Mouse (Mus musculus) kidney, adult 2 months (tissue): ENCODE results near the gene Gch1. TPM values are rescaled to one million over a fixed set of nuclear protein-coding genes. Genes with fewer than 3 reads are reported as not detected.
A peak's percentile ranks its signal among the peaks of the same experiment; 100 is the strongest.

Experiments used
- DNase-seq: peaks from one replicate; pipeline ENCODE4 v3.0.0; 2021
- H3K27ac ChIP-seq: fragments of 200-500 bp; 2 replicates; pipeline ENCODE4 v1.5.1; 2012; ENCODE audit warnings: low read depth, low read length, control low read depth, inconsistent platforms; ENCODE audit not compliant: insufficient read depth
- H3K27me3 ChIP-seq: fragments of 200-500 bp; replicated peaks from 2 replicates; pipeline ENCODE4 v1.6.1; 2012; ENCODE audit warnings: mild to moderate bottlenecking, moderate library complexity, low read length, inconsistent platforms; ENCODE audit not compliant: control insufficient read depth, insufficient read depth
- H3K36me3 ChIP-seq: fragments of 200-500 bp; 2 replicates; pipeline ENCODE4 v1.6.1; 2012; ENCODE audit warnings: mild to moderate bottlenecking, moderate library complexity, low read length, inconsistent platforms; ENCODE audit not compliant: control insufficient read depth, insufficient read depth
- H3K4me1 ChIP-seq: fragments of 200-500 bp; 2 replicates; pipeline ENCODE4 v1.6.1; 2011; ENCODE audit warnings: low read length; ENCODE audit not compliant: control insufficient read depth, insufficient read depth
- H3K4me3 ChIP-seq: fragments of 200-500 bp; 2 replicates; pipeline ENCODE4 v1.5.1; 2011; ENCODE audit warnings: mild to moderate bottlenecking, low read depth, low read length, control low read depth; ENCODE audit not compliant: insufficient read depth
- CTCF ChIP-seq: fragments of 200-500 bp; conservative IDR thresholded peaks from 2 replicates; pipeline ENCODE4 v1.5.1; 2011; ENCODE audit warnings: low read depth, mild to moderate bottlenecking, control low read depth, low read length, moderate library complexity, mixed read lengths; ENCODE audit not compliant: insufficient read depth, insufficient read length
- POLR2A ChIP-seq: fragments of 200-500 bp; IDR thresholded peaks from one replicate; pipeline ENCODE4 v1.6.1; 2011; ENCODE audit warnings: low read depth, low read length, control low read depth
- WGBS: fragments of 180-500 bp; shearing (Covaris S2); methylation state at CpG from one replicate; pipeline ENCODE4 v1.1.7; 2018; 5-methylcytosine and 5-hydroxymethylcytosine counted together
- polyA plus RNA-seq: library from polyadenylated mRNA; depleted of rRNA; stranded (reverse); fragments of >200 nt; gene quantifications from 2 replicates; pipeline ENCODE4 v1.2.3, GENCODE M21; 2012; rRNA removed

Gene Gch1
- polyA plus RNA-seq = 1.9 and 2.5 TPM in 2 replicates

DNA sequence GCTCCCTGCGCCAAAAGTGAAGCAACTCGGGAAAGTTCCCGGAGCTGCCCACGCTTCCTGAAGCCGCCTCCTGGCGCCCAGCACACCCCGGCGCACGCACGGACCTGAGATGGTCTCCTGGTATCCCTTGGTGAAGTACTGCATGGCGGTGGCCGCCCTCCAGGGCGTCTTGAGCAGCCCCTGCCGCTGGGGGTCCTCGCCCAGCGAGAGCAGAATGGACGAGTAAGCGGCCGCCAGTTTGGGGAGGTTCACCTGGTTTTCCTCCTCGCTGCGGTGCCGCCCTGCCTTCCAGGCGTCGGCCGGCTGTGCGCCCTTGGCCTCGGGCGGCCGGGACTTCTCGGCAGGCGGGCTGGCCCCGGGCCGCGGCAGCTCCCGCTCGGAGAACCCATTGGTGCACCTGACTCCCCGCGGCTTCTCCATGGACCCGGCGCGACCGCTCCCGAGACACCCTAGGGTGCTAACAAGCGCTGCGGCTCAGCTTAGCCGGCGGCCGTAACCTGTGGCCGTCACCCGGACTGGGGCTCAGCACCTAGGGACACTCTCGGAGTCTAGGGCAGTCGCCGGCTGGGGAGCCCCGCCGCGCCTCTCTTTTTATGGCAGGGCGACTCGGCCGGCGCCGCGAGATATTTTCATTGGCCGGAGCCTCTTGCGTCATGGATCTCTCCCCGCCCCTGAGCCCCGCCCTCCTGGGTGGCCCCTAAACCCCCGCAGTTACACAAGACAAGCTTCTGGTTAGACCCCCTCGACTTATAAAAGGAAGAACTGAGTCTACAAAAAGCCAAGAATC, at the start of gene Gch1:
Gch1 (minus strand) TSS at position 566 of the 787 bp plus-strand sequence.
- peak; percentile 89 for DNase-seq
- no peaks in the 10 kb centered on the region for H3K36me3 ChIP-seq
- peak within 1 kb of the TSS; percentile 74 for H3K27ac ChIP-seq
- H3K27me3 ChIP-seq = no peaks in the 10 kb centered on the region
- under 1% methylated on average over 68 of the region's 68 CpGs for WGBS
- peak within 1 kb of the TSS; percentile 99 for H3K4me3 ChIP-seq
- H3K4me1 ChIP-seq = no peaks in the 10 kb centered on the region; the same call in 1 of the 2 replicates
- TF ChIP-seq POLR2A (peak; percentile 41), CTCF (no peak)

DNA sequence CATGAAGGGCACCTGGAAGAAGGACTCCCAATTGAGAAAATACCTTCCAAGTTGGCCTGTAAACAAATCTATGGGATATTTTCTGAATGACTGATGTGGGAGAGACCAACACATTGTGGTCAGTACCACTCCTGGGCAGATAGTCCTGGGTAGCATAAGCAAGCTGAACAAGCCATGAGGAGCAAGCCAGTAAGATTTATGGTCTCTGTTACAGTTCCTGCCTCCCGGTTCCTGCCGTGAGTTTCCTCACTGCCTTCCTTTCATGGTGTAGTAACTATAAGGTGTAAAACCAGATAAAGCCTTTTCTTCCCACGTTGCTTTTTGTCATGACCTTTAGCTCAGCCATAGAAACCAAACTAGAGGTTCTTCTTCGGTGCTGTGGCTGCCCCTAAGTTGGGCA, 48.1 kb upstream of the Gch1 start:
- TF ChIP-seq CTCF (no peak), POLR2A (no peak)
- Histone ChIP-seq H3K4me1 (no peaks in the 10 kb centered on the region), H3K4me3 (no peak overlapping the region), H3K36me3 (no peaks in the 10 kb centered on the region), H3K27ac (no peak overlapping the region), H3K27me3 (no peaks in the 10 kb centered on the region)
- DNase-seq = no peak
- WGBS = 83% methylated on average over 4 of the region's 4 CpGs

DNA sequence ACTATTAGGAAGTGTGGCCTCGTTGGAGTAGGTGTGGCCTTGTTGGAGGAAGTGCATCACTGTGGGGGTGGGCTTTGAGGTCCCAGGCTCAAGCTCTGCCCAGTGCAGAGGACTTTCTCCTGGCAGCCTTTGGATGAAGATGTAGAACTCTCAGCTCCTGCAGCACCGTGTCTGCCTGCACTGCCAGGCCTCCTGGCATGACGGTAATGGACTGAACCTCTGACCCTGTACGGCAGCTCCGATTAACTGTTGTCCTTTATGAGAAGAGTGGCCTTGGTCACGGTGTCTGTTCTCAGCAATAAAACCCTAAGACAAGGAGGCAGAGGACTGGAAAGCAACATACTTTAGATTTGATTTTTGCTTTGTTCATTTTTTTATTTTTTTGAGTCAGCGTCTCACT, 47.3 kb upstream of the Gch1 start:
- 87% methylated on average over 7 of the region's 7 CpGs for WGBS
- no peak for DNase-seq
- H3K36me3 ChIP-seq = no peaks in the 10 kb centered on the region
- no peak overlapping the region for H3K27ac ChIP-seq
- TF ChIP-seq CTCF = no peak
- TF ChIP-seq POLR2A = no peak
- no peak overlapping the region for H3K4me3 ChIP-seq
- no peaks in the 10 kb centered on the region for H3K4me1 ChIP-seq
- H3K27me3 ChIP-seq = no peaks in the 10 kb centered on the region

DNA sequence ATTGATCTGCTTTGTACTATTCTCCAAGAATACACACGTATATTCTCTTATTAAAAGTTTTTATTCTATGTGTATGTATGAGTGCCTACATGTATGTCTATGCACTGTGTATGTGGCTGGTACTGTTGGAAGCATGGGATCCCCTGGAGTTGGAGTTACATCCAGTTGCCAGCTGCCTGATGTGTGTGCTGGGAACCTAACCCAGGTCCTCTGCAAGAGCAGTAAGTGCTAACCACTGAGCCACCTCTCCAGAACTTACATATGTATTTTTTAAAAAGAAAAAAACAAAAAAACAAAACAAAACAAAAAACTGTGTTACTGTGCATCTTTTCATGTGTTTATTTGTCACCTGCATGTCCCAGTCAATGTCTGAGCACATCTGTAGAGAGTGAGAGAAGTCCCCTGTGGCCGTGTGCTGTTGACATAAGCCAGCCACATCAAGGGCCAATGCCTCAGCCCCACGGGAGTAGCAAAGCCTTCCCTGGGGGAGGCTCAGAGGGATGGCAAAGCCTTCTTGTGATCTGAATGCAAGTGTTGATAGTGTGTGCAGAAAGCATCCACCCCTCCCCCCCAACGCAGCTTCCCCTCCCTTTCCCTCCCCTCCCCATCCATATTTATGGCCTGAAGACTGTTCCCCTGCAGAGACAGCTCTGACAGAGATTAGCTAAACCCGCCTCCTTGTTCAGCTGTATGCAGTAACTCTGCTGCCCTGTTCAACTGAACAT, 45.5 kb upstream of the Gch1 start:
- Histone ChIP-seq H3K36me3 (no peaks in the 10 kb centered on the region), H3K4me1 (no peaks in the 10 kb centered on the region), H3K4me3 (no peak overlapping the region), H3K27ac (no peak overlapping the region), H3K27me3 (no peaks in the 10 kb centered on the region; the same call in 1 of the 2 replicates)
- DNase-seq = no peak
- WGBS = 82% methylated on average over 5 of the region's 5 CpGs
- TF ChIP-seq POLR2A (no peak), CTCF (no peak)

DNA sequence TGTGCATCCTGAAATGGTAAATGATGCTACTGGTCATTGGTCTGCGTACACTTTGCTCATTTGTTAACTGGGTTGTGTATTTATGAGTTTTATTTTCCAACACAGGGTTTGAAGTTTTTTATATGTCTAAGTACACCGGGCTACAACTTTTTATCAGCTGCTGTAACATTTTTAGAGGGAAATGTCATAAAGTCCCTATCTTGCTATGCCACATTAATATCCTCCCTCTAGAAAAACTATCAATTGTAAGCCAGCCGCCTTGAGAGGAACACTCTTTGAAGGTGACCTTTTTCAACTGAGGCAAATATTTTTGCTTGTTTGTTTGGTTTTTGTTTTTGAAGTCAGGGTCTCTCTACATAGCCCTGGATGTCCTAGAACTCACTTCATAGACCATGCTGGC, 44.8 kb upstream of the Gch1 start:
- no peaks in the 10 kb centered on the region for H3K4me1 ChIP-seq
- H3K27ac ChIP-seq = no peak overlapping the region
- H3K4me3 ChIP-seq = no peak overlapping the region
- WGBS = 92% methylated on average over 3 of the region's 3 CpGs
- H3K36me3 ChIP-seq = no peaks in the 10 kb centered on the region
- no peak for DNase-seq
- no peaks in the 10 kb centered on the region; the same call in 1 of the 2 replicates for H3K27me3 ChIP-seq
- TF ChIP-seq CTCF = no peak
- no peak for TF ChIP-seq POLR2A

DNA sequence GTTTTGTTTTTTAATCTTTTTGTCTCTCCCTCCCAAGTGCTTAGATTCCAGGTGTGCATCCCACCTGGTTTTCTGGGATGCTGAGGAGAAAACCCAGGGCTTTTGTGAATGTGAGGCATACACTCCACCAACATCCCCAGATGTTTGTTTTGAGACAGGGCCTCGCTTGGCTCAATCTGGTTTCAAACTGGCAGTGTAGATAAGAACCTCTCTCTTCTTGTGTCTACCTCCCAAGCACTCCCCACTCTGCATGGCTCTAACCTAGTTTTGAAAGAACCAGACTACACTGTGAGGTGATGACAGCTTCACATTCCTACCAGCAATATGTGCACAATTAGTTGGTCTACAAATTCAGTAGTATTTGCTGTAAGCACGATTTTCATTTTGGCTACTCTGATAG, 44.4 kb upstream of the Gch1 start:
- no peak overlapping the region for H3K27ac ChIP-seq
- 83% methylated on average over 2 of the region's 2 CpGs for WGBS
- H3K36me3 ChIP-seq = no peaks in the 10 kb centered on the region
- H3K4me3 ChIP-seq = no peak overlapping the region
- H3K4me1 ChIP-seq = no peaks in the 10 kb centered on the region
- H3K27me3 ChIP-seq = no peaks in the 10 kb centered on the region; the same call in 1 of the 2 replicates
- DNase-seq = no peak
- TF ChIP-seq CTCF = no peak
- TF ChIP-seq POLR2A = no peak

DNA sequence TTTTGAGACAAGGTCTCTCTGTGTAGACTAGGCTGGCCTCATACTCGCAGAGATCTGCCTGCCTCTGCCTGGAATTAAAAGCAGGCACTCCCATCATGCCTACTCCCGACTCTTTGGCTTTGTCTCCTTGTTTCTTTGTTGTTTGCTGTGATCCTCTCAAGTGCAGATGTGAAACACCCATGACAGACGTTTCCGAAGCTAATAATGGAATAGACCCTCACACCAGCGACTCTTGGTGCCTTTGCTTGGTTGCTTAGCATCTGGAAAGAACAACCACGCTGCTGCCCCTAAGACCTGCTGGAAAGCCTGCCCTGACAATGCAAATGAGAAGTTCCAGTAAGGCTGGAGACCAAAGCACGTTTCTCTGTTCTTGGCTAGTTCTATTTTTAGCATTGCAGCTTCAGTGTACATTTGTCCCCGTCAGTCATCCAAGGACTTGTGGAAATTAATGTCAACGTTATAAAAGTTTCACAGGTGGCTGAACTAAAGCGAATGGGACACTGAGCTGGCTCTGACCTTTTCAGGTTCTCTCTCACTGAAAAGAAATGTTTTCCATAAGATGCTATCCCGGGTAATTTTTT, 40.7 kb upstream of the Gch1 start:
- TF ChIP-seq CTCF (no peak), POLR2A (no peak)
- no peak for DNase-seq
- no peaks in the 10 kb centered on the region for H3K4me1 ChIP-seq
- WGBS = 70% methylated on average over 11 of the region's 11 CpGs
- no peak overlapping the region for H3K4me3 ChIP-seq
- no peaks in the 10 kb centered on the region for H3K36me3 ChIP-seq
- no peak overlapping the region for H3K27ac ChIP-seq
- no peaks in the 10 kb centered on the region; the same call in 1 of the 2 replicates for H3K27me3 ChIP-seq
